Mouse (Mus musculus): ENCODE results near the gene Mdm4. TPM values are rescaled to one million over a fixed set of nuclear protein-coding genes. Genes with fewer than 3 reads are reported as not detected.
A peak's percentile ranks its signal among the peaks of the same experiment; 100 is the strongest.
"Not testable (repeated sequence)": the region's sequence is repeated elsewhere in the genome, so short reads cannot be mapped to it uniquely, and the experiment has no call there.

Gene Mdm4
- total RNA-seq, 2 experiments from 2014 or later: 77.9 to 92.5 TPM

- ATAC-seq (replicated peaks; ENCODE audit: poor library complexity, severe bottlenecking): not testable (repeated sequence)
These were observed 6.6 kb downstream of the Mdm4 start for GRCm38 (mm10) chr1:133023723-133024122.

- ATAC-seq (replicated peaks; ENCODE audit: poor library complexity, severe bottlenecking): not testable (repeated sequence)
These were observed 8.4 kb downstream of the Mdm4 start for GRCm38 (mm10) chr1:133021971-133022370.

GRCm38 (mm10) chr1:133021391-133021790 is 9.0 kb downstream of the Mdm4 start:
- no peak for ATAC-seq (replicated peaks; ENCODE audit: poor library complexity, severe bottlenecking)

GRCm38 (mm10) chr1:133020137-133020894 is 10.0 kb downstream of the Mdm4 start:
- no peak for ATAC-seq (replicated peaks; ENCODE audit: poor library complexity, severe bottlenecking)

- no peak for ATAC-seq (replicated peaks; ENCODE audit: poor library complexity, severe bottlenecking)
These were observed 11.0 kb downstream of the Mdm4 start for GRCm38 (mm10) chr1:133019312-133019711.

- ATAC-seq (replicated peaks; ENCODE audit: poor library complexity, severe bottlenecking): no peak
These were observed 11.8 kb downstream of the Mdm4 start for GRCm38 (mm10) chr1:133018580-133018979.

GRCm38 (mm10) chr1:133016775-133017428 is 13.5 kb downstream of the Mdm4 start:
- ATAC-seq (replicated peaks; ENCODE audit: poor library complexity, severe bottlenecking): no peak

GRCm38 (mm10) chr1:133014196-133014595 is 16.2 kb downstream of the Mdm4 start:
- ATAC-seq (replicated peaks; ENCODE audit: poor library complexity, severe bottlenecking): no peak

GRCm38 (mm10) chr1:133013331-133013730 is 17.0 kb downstream of the Mdm4 start:
- no peak for ATAC-seq (replicated peaks; ENCODE audit: poor library complexity, severe bottlenecking)

GRCm38 (mm10) chr1:133011955-133012841 is 18.2 kb downstream of the Mdm4 start:
- ATAC-seq (replicated peaks; ENCODE audit: poor library complexity, severe bottlenecking): peak; percentile 98

- no peak for ATAC-seq (replicated peaks; ENCODE audit: poor library complexity, severe bottlenecking)
These were observed 23.8 kb downstream of the Mdm4 start for GRCm38 (mm10) chr1:133006571-133006970.

GRCm38 (mm10) chr1:133000347-133000746 is 30.0 kb downstream of the Mdm4 start:
- ATAC-seq (replicated peaks; ENCODE audit: poor library complexity, severe bottlenecking): no peak

- ATAC-seq (replicated peaks; ENCODE audit: poor library complexity, severe bottlenecking): no peak
These were observed 38.8 kb downstream of the Mdm4 start for GRCm38 (mm10) chr1:132991580-132991979.

- no peak for ATAC-seq (replicated peaks; ENCODE audit: poor library complexity, severe bottlenecking)
These were observed 39.6 kb downstream of the Mdm4 start for GRCm38 (mm10) chr1:132990733-132991132.

- ATAC-seq (replicated peaks; ENCODE audit: poor library complexity, severe bottlenecking): not testable (repeated sequence)
These were observed 41.6 kb downstream of the Mdm4 start for GRCm38 (mm10) chr1:132988556-132989459.

GRCm38 (mm10) chr1:132982728-132983127 is 47.6 kb downstream of the Mdm4 start:
- ATAC-seq (replicated peaks; ENCODE audit: poor library complexity, severe bottlenecking): peak; percentile 85

GRCm38 (mm10) chr1:132981232-132981631 is 49.1 kb downstream of the Mdm4 start:
- ATAC-seq (replicated peaks; ENCODE audit: poor library complexity, severe bottlenecking): no peak

GRCm38 (mm10) chr1:132977402-132977801 is 53.0 kb downstream of the Mdm4 start:
- ATAC-seq (replicated peaks; ENCODE audit: poor library complexity, severe bottlenecking): no peak

GRCm38 (mm10) chr1:132968659-132969058 is 61.7 kb downstream of the Mdm4 start:
- peak; percentile 63 for ATAC-seq (replicated peaks; ENCODE audit: poor library complexity, severe bottlenecking)

GRCm38 (mm10) chr1:132964691-132965090 is 65.7 kb downstream of the Mdm4 start:
- no peak for ATAC-seq (replicated peaks; ENCODE audit: poor library complexity, severe bottlenecking)
